Mouse (Mus musculus): ENCODE results near the gene Myh6.
"Not testable (repeated sequence)": the region's sequence is repeated elsewhere in the genome, so short reads cannot be mapped to it uniquely, and the experiment has no call there.

Gene Myh6

GRCm38 (mm10) chr14:54958503-54958902, 8.2 kb downstream of the Myh6 start:
- DNase-seq (ENCODE audit: low read depth, low spot score), result no peak

DNA sequence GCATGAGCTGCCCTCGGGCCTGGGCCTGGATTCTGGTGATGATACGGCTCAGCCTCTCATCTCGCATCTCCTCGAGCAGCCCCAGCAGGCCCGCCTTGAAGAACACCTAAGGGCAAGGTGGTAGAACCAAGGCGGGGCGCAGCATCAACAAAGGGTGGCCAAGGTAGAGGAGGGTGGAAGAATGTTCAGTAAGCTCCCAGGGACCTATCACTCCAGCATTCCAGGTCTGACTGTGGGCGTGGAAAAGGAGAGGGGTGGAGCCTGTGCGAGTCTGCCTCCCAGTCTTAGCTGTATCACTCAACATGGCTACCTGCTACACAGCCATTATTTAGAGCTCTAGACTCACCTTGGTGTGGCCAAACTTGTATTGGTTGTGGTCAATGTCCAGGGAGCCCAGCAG, 10.2 kb downstream of the Myh6 start:
- DNase-seq (ENCODE audit: low read depth, low spot score), result no peak

GRCm38 (mm10) chr14:54955481-54955880, 11.2 kb downstream of the Myh6 start:
- no peak for DNase-seq (ENCODE audit: low read depth, low spot score)

GRCm38 (mm10) chr14:54954474-54954873, 12.3 kb downstream of the Myh6 start:
- no peak for DNase-seq (ENCODE audit: low read depth, low spot score)

- no peak for DNase-seq (ENCODE audit: low read depth, low spot score)
These were observed 13.0 kb downstream of the Myh6 start for GRCm38 (mm10) chr14:54953664-54954206.

DNA sequence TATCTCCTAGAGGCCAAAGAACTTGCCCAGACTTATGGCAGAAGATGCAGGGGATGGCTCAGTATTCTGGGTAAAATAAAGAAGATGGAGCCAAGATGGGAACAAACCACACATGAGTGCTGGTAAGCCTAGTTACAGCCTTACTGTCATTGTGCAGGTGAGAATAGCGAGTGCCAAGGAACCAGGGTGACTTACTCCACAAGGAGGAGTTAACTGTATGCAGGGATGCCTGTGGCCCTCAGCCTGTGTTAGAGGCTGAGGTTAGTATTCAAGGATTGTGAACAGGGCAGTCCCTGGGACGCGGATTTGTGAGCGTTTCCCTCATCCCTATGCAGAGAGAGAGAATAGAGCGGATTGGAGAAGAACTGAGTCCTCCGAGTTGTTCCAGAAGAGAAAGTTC, 15.1 kb downstream of the Myh6 start:
- DNase-seq (ENCODE audit: low read depth, low spot score), result no peak

DNA sequence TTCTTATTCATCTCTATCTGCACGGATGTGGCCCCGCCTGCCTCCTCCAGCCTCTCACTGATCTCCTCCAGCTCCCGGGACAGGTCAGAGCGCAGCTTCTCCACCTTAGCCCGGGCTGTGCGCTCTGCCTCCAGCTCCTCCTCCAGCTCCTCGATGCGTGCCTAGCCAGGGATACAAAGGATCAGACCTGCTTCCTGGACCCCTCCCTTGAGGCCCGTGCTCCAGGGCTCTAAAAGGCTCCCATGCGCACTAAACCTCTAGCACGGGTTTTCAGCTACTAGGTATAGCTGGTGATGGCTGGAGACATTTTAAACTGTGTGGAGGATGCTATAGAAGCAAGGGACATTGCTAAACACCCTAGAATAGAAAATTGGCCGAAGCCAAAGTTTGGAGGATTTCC, 16.2 kb downstream of the Myh6 start:
- DNase-seq (ENCODE audit: low read depth, low spot score), result no peak

GRCm38 (mm10) chr14:54948781-54949180, 17.9 kb downstream of the Myh6 start:
- DNase-seq (ENCODE audit: low read depth, low spot score), result no peak

DNA sequence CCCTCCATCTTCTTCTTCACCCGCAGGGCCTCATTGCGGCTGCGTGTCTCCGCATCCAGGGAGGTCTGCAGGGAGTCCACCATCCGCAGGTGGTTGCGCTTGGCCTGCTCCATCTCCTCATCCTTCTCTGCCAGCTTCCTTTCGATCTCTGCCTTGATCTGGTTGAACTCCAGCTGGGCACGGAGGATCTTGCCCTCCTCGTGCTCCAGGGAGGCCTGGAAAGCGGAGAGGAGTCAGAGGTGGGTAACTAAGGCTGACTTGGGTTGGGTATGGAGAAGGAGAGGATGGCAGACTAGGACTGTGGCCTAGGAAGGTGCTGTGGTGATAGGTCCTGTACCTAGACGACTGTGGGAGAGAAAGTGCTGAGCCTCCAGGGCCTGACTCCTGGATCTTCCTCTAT, 19.7 kb downstream of the Myh6 start:
- not testable (repeated sequence) for DNase-seq (ENCODE audit: low read depth, low spot score)

GRCm38 (mm10) chr14:54945975-54946704, 20.6 kb downstream of the Myh6 start:
- no peak for DNase-seq (ENCODE audit: low read depth, low spot score)

DNA sequence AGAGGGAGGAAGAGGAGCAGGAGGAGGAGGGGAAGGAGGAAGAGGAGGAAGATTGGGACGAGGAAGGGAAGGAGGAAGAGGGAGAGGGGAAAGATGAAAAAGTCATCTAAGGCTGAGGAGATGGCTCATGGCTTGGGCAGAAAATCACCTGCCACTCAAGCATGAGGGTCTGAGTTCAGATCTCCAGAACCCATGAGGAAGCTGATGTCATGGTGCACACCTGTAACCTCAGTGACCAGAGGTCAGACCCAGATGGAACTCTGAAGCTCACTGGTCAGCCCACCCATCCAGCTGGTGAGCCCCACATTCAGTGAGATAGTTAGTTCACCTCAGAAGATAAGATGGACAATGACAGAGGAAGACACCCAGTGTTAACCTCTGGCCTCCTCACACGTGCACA, 21.8 kb downstream of the Myh6 start:
- DNase-seq (ENCODE audit: low read depth, low spot score), result no peak

DNA sequence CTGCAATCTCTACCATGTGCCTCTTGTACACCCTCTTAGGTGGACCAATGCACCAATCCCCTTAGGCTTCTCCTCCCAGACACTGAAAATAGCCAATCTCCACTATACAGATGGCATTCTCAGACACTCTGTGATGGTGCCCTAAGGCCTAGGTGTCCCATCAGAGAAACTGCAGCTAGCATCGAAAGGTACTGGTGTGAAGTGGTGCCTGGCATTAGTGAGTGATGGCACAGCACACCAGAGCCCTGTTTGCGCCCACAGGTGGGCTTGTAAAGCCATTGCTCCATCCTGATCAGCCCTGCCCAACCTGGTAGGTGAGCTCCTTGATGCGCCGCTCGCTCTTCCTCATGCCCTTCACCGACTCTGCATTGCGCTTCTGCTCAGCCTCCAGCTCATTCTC, 22.8 kb downstream of the Myh6 start:
- DNase-seq (ENCODE audit: low read depth, low spot score), result no peak

GRCm38 (mm10) chr14:54942479-54942878, 24.2 kb downstream of the Myh6 start:
- no peak for DNase-seq (ENCODE audit: low read depth, low spot score)

GRCm38 (mm10) chr14:54941024-54941978, 25.4 kb downstream of the Myh6 start:
- DNase-seq (ENCODE audit: low read depth, low spot score), result no peak

DNA sequence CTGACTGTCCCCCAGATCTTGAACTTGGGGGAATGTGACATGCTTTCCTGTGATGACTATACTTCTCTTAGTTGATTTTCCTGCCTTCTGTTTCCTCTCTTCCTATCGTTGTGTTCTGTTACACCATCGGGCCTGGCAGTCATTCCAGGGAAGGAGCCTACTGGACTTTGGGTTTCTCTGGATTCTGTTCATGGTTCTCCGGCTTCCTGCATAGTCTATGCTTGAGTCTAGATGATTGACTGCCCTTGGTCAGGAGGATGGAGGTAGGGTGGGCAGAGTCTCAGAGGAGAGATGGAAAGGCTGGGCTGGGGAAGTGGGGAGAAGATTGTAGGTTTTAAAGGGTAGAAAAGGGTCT, 26.6 kb downstream of the Myh6 start:
- no peak for DNase-seq (ENCODE audit: low read depth, low spot score)

GRCm38 (mm10) chr14:54939434-54940175, 27.1 kb downstream of the Myh6 start:
- no peak for DNase-seq (ENCODE audit: low read depth, low spot score)

DNA sequence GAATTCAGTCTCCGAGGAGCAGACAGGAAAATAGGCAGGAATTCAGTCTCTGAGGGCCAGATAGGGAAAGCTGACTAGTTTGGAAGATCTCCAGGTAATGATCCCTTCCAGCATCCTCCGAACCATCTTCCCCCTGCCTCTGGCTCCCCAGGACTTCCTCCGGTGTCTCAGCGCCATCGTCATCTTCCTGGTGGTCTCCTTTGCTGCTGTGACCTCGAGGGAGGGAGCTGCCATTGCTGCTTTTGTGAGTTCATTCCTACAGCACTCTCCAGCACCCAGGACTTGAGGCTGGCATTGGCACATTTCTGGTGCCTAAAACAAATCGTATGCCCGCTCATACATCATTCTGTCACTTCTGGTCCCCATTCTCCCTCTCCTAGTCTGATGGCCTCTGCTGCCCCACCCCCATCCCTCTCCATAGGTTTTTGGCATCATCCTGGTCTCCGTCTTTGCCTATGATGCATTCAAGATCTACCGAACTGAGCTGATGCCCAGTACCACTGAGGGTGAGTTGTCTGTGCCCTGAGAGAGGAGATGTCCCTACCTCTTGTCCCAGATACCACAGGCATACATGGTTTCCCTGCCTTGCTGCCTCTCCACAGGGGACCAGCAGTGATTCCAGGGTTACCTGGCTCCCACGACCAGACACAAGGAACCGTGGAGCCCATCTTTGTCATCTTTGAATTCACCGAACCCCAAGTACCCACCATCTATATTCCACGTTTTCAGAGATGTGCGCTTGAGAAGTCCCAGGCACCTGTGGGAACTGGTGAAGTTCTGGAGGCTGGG, 28.1 kb downstream of the Myh6 start:
- no peak for DNase-seq (ENCODE audit: low read depth, low spot score)

DNA sequence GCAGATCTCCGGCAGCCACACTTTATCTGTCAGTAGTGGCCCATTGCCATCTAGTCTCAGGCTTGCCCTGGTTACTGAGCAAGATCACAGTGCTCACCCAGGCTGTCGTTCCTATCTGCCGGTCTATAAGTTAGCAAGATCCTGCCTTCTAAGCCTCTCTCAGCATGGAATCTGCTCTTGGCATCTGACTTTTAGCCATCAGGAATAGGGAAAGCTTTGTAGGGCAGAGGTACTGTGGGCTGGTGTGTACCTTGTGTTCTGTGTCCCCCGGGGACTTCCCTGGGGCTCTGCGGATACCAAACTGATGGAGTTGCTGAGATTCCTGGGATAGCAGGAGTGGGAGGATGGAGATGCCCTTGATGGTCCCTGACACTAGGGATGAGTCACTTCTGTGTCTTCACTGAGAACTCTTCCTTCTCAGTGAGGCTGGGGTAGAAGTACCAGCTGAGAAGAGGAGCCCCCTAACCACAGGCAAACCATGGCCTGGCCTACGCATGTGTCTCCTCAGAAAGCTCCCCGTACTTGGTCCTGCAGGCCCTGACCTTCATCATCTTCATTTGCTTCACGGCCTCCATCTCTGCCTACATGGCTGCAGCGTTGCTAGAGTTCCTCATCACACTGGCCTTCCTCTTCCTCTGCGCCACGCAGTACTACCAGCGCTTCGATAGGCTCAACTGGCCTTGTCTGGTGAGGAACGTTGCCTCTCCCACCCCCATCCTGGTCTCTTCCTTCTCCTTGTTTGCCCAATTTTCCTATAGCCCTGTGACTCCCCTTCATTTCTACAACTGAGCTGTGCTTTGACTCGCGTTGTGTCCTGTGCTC, 29.2 kb downstream of the Myh6 start:
- DNase-seq (ENCODE audit: low read depth, low spot score), result no peak

- no peak for DNase-seq (ENCODE audit: low read depth, low spot score)
These were observed 29.9 kb downstream of the Myh6 start for GRCm38 (mm10) chr14:54936831-54937160.
